Mouse (Mus musculus) frontal cortex, postnatal 14 days (tissue): ENCODE measurements at regions not wholly inside any gene's neighbourhood (a gene's known extent, or its start where the extent isn't known, plus 50 kb on each side); places are given as distances from the start of the nearest gene placed in this dataset.

Experiments used
- DNase-seq, 2 experiments: peaks; one replicate each; pipeline ENCODE4 v3.0.0; 2022; ENCODE audit warnings: low spot score in 2 of 2

DNA sequence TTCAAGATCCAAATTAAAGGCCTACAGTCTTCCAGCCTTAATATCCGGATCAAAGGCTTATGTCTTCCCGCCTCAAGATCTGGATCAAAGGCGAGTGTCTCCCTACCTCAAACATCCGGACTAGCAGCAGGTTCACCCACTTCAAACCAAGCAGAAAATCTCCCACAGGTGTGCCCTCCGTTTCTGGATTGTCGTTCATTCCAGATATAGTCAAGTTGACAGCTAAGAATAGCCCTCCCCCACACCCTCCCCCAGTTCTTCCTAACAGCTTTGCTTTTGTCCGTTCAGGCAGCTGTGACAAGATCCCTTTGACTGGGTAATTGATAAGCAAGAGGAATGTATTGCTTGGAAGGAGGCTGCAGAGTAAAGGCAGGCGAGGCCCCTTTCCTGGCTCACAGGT lies 118.3 kb upstream of the Serp2 start:
- no peak for DNase-seq

DNA sequence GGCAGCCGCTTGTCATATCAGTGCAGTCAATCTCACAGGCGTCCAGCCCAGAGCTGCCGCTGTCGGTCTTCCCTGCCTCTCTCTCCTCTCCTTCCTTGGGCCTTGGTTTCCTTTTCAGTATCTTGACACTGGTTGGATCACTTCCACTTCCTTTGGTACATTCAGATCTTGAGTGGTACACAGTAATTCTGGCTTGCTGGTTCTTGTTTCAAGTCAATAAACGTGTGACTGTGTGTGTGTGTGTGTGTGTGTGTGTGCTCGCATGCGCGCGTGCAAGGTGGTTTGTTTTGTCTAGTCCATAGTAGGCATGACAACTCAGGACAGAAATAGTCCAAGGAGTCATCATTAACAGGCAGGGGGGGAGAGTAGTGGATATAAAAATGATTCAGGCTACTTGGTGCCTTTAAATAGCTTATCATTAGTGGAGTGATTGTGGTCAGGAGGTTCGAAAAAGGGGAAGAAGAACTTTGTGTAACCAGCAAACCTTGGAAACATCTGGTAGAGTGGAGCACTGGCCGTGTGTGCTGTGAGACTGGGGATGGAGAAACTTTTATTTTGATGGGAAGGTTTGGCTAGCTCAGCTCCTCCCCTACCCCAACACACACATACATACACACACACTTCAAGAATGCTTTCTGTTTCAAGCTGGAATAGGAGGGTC lies 117.1 kb upstream of the Serp2 start:
- no peak for DNase-seq

DNA sequence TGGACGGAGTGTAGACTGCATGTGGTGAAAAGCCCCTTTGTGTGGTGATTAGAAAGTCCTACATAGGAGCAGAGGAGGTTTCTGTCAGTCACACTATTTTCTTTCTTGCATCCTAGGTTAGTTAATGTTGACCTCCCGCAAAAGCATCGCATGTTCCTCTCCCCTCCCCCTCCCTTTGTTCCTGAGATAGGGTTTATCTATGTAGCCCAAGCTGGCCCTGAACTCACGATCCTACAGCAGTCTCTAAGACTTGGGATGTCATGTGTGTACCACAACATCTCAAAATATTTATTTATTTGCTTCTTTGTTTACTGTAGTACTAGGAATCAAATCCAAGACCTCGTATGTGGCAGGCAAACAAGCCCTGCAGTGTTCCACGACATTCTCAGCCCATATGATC lies 116.2 kb upstream of the Serp2 start:
- DNase-seq, result no peak

DNA sequence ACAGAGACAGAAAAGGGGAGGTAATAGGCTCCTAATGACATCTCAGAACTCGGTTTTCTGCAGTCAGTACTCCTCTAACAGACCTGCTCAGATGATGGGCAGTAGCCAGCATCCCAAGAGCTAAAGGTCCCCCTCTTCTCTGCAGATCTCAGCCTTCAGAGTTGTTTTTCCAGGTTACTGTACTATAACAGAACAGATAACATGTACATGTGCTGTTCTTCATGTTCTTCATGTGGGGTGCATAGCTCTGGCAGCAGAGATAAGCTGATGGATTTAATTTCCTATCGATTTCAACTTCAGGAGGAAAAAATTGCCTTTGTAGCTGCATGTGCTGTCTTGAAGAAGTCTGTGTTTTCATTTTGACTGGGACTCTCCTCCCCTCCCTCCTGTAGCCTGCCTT lies 115.8 kb upstream of the Serp2 start:
- DNase-seq, result no peak

DNA sequence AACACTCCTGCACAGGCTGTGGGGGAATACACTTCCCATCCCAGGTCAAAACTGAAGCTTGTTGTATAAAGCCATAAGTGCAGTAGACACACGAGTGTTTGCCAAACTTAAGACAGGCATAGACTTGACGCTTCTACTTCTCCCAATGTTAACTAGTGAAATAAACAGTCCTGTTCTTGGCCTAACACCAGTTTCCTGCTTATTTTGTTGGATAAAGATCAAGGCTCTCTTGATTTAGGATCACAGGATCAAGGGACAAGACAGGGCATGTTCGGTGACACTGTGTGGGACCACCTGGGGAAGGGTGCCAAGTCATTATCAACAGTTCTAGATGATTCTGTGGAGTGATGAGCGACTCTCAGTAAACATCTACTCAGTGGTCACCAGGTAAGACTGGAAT lies 114.3 kb upstream of the Serp2 start:
- DNase-seq, result no peak

DNA sequence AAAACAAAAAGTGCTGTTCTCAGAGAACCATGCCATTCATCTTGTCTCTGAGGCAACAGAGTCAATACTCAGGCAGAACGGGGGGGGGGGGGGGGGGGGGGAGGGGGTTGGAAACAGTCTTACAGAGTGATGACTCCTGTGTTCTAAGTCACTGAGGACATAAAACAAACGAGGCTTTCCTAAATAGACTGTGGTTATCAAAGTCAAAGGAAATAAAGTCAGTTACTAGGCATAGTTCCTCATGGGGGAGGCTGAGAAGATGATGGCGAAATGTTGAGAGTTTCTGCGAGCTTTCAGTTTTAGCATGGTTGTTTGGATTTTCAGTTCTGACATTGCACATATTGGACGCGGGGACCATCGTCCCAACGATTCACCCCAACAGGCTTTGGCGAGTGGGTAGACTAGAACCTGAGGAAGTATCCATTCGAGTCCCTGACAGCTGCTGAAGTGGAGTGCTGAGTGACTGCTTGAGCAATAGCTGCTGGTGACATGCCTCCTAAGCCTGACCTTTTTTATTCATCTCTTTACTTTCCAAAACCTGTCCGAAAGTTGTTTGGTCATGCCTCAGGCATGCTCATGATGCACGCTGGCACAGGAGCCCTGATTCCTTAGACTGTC lies 109.2 kb upstream of the Serp2 start:
- no peak for DNase-seq

DNA sequence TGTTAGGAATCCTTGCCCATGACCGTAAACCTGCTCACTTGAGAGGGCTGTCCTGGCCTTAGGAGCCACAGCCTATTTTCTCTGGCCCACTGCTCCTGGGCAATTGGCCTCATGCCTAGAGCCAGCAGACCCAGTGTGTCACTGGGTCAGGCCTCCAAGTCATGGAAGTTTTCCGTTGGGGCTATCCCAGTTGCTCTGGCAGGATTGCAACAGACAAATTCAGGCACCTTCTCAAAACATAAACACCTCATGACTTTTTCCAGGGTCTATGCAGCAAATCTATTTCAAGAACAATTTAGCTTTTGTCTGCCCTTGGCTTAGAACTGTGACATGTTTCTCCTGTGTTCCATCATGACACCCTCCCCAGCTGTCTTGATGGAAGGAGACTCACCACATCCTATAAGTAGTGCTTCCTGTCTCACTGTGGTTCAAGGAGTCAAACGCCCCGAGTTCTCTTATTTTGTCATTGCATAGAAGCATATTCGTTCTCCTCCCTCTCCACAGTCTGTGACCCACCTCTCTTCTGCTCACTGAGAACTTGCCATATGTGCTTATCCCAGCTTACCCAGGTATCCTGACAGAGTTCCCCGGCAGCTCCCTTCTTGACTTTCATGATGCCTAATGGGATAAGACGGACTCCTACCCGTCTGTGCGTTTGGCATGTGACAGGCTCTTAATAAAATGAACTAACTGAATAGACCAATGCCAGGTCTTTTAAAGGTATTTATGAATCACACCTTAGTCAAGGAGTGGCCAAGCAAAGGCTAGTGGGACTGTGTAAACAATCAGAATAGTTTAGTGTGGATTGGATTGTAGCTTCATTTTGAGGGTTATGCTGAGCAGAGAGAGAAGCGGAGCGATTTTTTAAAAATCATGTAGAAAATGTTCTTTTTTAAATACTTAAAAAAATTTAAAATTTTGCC lies 108.2 kb upstream of the Serp2 start:
- no peak for DNase-seq

DNA sequence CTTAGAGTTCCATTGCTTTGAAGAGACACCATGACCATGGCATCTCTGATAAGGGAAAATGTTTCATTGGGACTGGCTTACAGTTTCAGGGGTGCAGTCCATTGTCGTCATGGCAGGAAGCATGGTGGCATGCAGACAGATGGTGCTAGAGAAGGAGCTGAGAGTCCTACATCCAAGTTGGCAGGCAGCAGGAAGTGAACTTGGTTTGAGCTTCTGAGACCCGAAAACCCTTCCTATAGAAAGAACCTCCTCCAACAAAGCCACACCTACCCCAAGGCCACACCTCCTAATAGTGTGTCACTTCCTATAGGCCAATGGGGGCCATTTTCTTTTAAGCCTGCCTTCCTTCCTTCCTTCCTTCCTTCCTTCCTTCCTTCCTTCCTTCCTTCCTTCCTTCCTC lies 107.1 kb upstream of the Serp2 start:
- DNase-seq, result no peak

DNA sequence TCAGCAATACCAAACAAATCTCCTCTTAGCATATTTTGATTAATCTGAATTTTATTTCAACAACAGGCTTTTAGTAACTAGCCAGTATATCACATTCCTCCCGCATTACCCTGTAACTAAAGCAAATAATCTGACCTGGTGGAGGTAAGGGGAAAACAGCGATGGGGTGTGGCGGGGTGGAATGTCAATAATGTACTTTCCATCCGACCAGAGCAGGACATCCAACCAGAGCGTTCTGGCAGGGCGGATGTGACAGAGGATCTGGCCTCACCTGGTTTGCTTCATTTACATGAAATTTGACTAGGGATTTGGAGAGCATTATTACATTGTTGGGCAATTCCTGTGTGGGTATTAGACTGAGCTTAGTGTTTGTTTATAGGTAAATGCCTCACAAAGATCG lies 106.2 kb upstream of the Serp2 start:
- DNase-seq, result no peak

DNA sequence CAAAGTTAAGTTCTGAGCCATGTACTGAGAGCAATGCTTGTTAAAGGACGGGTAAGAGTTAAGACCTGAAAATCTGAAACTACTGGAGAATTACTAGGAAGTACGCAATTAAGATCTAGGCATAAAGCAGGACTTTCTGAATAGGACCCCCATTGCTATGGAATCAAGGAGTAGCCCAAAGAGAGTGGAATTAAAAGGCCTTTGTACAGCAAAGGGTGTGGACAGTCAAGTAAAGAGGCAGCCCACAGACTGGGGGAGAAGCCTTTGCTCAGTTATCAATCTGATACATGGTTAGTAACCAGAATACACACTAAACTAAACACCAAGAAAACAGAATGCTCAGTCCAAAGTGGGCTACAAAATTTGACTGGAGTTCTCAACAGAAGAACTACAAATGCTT lies 104.2 kb upstream of the Serp2 start:
- DNase-seq, result no peak

DNA sequence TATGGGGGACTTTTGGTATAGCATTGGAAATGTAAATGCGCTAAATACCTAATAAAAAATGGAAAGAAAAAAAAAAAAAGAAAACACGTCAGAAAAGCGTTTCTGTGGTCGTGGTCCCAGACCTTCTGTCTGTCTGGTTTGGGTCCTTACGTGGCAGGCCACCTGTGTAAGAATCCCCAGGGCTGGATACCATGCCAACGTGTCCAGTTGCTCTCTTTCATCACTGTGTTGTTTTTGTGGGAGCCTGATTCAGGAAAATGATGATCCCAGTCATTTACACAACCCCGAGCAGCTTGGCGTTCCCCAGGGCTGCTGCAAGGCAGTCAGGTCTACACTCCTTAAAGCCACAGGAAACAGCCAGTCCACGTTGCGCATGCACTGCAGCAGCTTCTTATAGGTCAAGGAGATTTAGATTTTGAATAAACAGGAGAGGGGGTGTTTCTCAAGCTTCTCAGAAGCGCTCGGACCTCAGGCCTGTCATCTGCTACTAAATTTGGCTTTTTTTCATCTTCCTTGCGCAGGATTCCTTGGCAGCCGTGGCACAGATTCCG lies 102.3 kb upstream of the Serp2 start:
- no peak for DNase-seq

DNA sequence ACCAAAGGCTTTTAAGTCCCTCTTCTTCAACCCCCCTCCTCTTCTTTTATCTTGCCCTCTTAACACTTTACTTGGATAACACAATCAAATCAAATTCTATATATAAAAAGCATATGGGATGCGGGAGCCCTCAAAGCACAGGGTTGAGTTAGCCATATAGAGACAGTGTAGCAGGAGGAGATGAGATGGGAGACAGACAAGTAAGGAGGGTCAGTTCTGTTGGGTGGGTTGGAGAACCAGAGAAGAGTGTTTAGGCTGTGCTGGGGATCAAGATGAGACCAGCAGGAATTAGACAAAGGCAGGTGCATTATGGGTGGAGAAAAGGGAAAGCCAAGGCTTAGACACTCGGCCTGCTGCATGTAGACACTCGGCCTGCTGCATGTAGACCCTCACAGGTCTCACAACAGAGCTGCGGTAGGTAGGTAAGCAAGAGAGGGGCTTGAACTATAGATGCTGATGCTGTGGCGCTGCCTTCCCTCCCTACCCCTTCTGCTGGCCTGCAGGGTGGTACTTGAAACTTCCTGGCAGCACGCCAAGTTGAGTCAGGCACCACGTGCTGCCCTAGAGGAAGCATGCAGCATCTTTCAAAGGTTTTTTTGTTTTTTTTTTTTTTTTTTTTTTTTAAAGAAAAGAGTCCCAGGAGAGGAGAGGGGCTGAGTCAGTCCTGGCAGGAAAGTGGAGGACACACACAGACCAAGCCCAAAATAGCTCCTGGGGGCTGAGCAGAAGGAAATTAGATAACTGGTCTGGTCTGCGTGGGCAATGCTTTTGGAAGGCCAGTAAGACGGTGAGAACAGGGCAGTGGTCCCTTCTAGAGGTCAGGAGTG lies 101.3 kb upstream of the Serp2 start:
- DNase-seq, result peak in 1 of 2 experiments; percentile 31

DNA sequence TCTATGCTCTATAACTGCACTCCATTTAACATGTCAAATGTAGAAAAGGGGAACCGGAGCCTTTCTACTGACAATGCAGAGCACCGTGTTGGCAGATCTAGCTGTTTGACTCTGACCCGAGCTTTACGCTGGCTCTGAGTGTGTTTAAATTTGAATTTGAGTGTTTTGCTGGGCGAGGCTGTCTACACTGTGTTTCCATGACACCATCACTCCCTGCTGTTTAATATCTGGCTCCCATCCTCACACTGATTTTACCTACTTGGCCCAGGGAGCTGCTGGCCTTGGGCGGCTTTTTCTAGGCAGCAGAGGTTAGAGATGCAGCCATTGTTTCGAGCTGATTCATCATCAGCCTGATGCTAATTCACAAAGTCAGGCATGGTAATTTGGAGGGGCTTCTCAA lies 100.7 kb upstream of the Serp2 start:
- DNase-seq, result no peak

DNA sequence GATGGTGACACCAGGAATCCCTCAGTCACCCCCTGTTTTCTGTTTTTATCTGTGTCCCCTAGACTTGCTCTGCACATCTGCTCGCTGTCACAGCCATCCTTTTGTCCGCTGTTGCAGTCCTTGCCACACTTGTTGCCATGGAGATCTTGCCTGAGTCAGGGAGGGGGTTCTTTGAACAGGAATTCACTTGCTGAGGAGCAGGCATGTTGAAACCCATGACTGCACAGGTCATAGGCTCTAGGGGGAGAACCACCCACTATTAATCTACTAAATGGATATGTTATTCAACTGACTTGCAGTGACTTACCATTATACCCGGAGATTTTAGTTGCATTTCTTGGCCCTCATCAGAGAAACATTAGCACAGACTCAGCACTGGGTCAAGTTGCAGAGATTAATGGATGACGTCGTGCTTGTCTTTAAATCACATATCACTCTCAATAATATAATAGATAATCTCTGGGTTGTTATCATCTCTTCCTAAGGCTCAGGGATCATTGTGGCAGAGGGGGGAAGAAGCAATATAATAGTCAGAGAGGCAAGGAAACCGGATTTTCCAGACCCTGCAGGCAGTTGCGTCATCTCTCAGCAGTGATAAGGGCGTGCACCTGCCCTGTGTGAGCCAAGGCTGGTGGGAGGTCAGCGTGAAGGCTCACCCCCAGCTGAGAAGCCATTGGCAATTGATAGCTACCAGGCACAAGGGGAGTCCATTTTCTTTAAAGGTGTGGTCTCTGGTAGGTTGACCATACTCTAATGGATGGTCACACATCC lies 95.9 kb upstream of the Serp2 start:
- DNase-seq, result no peak

DNA sequence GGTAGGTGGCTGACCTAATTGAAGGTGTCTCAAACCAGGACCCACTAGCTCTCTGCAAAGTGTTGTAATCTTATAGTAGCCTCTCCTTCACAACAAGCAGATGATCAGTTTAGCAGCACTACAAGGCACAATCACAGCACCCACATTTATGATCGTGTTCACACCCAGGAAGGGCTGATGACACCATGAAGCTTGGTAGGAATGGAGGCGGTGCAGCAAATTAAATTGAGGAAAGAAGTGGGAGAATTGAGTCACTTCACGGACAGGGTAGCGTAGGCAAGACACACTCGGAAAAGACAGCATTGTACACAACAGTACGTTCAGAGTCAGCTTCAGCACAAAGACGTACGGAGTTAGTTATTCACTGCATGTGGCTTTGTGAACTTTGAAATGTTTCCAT lies 94.4 kb upstream of the Serp2 start:
- DNase-seq, result no peak

DNA sequence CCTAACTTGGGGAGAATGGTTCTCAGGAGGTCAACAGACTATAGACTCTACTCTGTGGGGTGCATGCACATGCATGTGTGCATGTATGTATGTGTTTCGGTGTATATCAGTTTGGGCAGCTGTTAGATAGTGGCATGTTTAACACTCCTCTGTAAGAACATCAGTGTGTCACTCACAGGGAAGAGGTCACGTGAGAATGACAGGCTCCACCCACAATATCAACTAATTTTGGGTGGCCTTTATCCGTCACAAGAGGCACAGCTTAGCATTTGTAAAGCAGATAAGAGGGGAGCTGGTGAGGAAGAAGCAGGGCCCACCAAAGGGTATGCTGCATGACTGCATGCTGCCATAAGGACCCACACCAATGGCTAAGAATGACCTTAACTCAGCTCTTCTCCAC lies 93.2 kb upstream of the Serp2 start:
- DNase-seq, result no peak

DNA sequence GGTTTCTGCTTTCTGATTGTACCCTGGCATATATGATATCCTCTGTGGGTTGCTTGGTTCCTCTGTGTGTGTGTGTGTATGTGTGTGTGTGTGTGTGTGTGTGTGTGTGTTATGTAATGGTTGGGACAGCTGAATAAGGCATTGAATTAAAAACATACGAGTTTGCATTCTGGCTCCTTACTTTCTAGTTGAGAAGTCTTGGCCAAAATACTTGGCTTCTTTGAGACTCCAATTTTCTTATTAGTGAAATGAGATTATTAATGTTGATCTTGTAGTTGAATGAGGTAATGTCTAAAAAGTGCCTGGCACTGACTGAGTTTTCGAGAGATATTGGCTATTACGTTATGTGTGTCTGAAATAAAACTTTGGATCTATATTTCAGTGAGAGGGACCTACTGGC lies 88.0 kb upstream of the Serp2 start:
- DNase-seq, result no peak

DNA sequence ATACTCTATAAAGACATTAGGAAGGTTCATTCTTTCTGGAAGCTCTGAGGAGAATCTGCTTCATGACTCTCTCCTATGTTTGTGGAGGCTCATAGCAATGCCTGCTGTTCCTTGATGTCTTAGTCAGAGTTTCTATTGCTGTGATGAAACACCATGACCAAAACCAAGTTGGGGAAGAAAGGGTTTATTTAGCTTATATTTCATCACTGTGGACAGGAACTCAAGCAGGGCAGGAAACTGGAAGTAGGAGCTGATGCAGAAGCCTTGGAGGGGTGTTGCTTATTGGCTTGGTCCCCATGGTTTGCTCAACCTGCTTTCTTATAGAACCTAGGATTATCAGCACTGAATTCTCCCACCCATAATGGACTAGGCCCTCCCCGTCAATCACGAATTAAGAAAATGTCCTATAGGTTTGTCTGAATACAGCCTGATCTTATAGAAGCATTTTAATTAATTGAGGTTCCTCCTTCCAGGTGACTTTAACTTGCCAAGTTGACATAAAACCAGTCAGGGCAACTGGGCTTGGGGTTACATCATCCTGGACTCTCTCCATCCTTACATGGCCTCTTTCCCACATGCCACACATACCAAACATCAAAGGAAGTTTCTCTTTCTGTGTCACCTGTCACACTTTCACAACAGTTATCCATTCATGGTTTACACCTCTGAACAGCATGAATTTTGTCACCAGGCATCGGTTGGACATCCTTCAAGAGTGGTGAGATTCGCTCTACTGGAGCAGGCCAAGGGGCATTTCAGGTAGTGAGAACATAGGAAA lies 85.3 kb upstream of the Serp2 start:
- DNase-seq, result no peak

DNA sequence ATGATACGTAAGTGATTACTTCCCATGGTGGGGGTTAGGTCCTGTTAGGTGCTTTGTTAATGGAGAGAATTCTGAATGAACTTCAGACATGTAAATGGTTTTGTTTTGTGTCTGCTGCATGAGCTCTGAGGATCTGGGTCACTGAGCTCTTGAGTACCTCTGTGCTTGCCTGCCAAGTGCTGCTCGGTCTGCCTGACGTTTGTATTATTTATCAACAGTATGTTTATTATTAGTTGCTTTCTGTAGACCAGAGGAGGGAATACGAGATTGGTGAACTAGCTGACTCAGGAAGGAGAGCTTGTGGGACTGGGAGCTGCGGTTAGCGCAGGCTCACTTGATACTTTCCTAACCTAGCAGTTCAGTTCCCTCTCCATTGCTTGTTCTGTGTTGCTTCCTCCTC lies 76.5 kb upstream of the Serp2 start:
- DNase-seq, result no peak

DNA sequence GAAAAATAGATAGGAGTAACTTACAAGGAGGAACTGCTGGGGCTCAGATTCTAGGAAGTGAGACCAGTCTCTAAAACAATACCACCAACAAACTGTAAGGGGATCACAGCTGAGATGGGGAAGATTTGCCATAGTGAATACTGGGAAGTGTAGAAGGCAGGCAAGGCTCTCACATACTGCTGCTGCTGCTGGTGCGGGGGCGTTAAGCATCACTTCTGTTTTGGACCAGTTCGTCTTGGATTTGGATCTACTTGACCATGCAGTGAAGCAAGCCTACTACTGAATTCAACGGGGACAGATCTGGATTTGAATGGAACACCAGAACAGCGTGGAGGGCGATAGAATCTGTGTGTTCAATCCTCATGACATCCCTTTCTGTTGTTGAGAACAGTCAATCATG lies 76.1 kb upstream of the Serp2 start:
- no peak for DNase-seq
